Mouse (Mus musculus) megakaryocyte-erythroid progenitor cell, adult 5 weeks (primary cell): Measurements from ENCODE around the gene Scgb2b17. TPM values are rescaled to one million over a fixed set of nuclear protein-coding genes. Genes with fewer than 3 reads are reported as not detected.

Source experiments
- polyA plus RNA-seq: library from polyadenylated mRNA; stranded (reverse); fragments of >175 nt; gene quantifications from 2 replicates; pipeline ENCODE4 v1.2.3, GENCODE M21; 2012

Gene Scgb2b17
- polyA plus RNA-seq = not detected in 2 replicates

DNA sequence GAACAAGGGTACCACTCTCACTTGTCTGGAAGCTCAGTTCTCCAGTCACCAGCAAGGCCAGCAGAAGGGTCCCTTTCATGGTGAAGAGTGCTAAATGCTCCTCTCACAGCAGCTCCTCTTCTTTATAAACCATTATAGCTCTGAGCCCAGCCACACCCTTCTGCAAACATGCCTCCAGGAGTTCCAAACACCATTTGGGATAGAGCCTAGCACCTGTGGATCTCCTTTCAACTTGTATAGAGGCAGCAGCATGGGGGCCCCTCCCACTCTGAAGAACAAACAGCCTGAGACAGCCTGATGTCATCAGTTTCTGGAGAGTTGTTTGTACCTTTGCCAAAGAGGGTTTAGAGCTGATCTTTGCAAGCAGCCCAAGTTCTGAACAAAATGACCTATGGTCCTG lies at the start of gene Scgb2b17:
Gene Scgb2b17 (minus strand): TSS at position 101 of the 400 bp plus-strand sequence.

DNA sequence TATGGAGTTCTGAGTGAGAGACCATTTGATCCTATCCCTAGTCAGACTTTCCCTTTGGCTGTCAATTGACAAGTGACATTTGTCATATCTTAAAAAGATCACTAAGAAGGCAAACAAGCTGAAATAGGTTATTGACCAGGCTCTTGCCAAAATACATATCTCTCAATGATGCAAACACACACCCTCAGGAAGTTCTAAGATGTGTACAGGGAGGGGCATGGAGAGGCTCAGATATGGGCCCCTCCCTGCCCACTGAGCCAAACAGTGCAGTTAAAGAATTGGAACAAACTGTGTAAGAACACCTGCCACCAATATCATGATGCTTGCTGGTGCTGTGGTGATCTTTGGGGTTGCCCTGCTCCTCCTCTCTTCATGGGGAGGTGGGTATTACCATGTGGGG lies 6.8 kb upstream of the Scgb2b17 start, which contains the start of gene Scgb1b17:
Gene Scgb1b17 (plus strand): TSS at position 301 of the 400 bp plus-strand sequence.

Other genes starting within 250 kb of the Scgb2b17 start
- gene Scgb2b15, start 226.9 kb downstream of the Scgb2b17 start, polyA plus RNA-seq = not detected in 2 replicates
- gene Scgb1b15, start 220.0 kb downstream of the Scgb2b17 start, polyA plus RNA-seq = not detected in 2 replicates
- gene Scgb1b17, start 6.9 kb upstream of the Scgb2b17 start, polyA plus RNA-seq = not detected in 2 replicates
- gene Scgb2b18, start 117.3 kb upstream of the Scgb2b17 start, polyA plus RNA-seq = not detected in 2 replicates
- gene Scgb1b18, start 129.0 kb upstream of the Scgb2b17 start, polyA plus RNA-seq = not detected in 2 replicates
- not detected in 2 replicates for gene Scgb2b19, start 223.8 kb upstream of the Scgb2b17 start, polyA plus RNA-seq
- not detected in 2 replicates for gene Scgb1b19, start 230.7 kb upstream of the Scgb2b17 start, polyA plus RNA-seq